Mouse (Mus musculus) forebrain, embryonic 11.5 days (tissue): ENCODE data around the gene Tcf3. TPM values are rescaled to one million over a fixed set of nuclear protein-coding genes. Genes with fewer than 3 reads are reported as not detected.

Experiments used
- ATAC-seq: fragments of 200-750 bp; cut with Nextera tagmentation; replicated peaks from 2 replicates; pipeline ENCODE4 v1.8.0; 2017; ENCODE audit warnings: moderate TSS enrichment; ENCODE audit not compliant: low FRiP score
- DNase-seq: peaks from one replicate; pipeline ENCODE4 v3.0.0-alpha.2; 2017; ENCODE audit warnings: low spot score
- H3K27ac ChIP-seq: fragments of 300-500 bp; sonication (generic); 2 replicates; pipeline ENCODE4 v1.5.1; 2014; ENCODE audit warnings: low read depth, low read length
- H3K27me3 ChIP-seq: fragments of 300-500 bp; sonication (generic); 2 replicates; pipeline ENCODE4 v1.6.1; 2014; ENCODE audit warnings: mild to moderate bottlenecking, low read length, mixed read lengths; ENCODE audit not compliant: control insufficient read depth, insufficient read depth
- H3K36me3 ChIP-seq: fragments of 300-500 bp; sonication (generic); 2 replicates; pipeline ENCODE4 v1.6.1; 2014; ENCODE audit warnings: mild to moderate bottlenecking, low read length, moderate library complexity, mixed read lengths; ENCODE audit not compliant: control insufficient read depth, insufficient read depth
- H3K4me1 ChIP-seq: fragments of 300-500 bp; sonication (generic); replicated peaks from 2 replicates; pipeline ENCODE4 v1.6.1; 2014; ENCODE audit warnings: low read length, mixed read lengths; ENCODE audit not compliant: control insufficient read depth, insufficient read depth
- H3K4me2 ChIP-seq: fragments of 300-500 bp; sonication (generic); 2 replicates; pipeline ENCODE4 v1.6.1; 2014; ENCODE audit warnings: low read depth, mild to moderate bottlenecking, low read length, moderate library complexity, mixed read lengths; ENCODE audit not compliant: severe bottlenecking
- H3K4me3 ChIP-seq: fragments of 300-500 bp; sonication (generic); 2 replicates; pipeline ENCODE4 v1.5.1; 2014; ENCODE audit warnings: low read depth, low read length
- H3K9ac ChIP-seq: fragments of 300-500 bp; sonication (generic); 2 replicates; pipeline ENCODE4 v1.6.1; 2014; ENCODE audit warnings: low read length
- H3K9me3 ChIP-seq: fragments of 300-500 bp; sonication (generic); 2 replicates; pipeline ENCODE4 v1.6.1; 2016; ENCODE audit warnings: low read length, mixed read lengths; ENCODE audit not compliant: control insufficient read depth
- WGBS: fragments of 180-500 bp; shearing (Covaris S2); extraction: QIAGEN DNeasy Blood & Tissue Kit; methylation state at CpG from one replicate; pipeline ENCODE4 v1.1.7; 2014; 5-methylcytosine and 5-hydroxymethylcytosine counted together
- polyA plus RNA-seq: library from polyadenylated mRNA; unstranded; fragments of >200 nt; fragmentation: Nextera tagmentation; extraction: Ambion mirVana; gene quantifications from 2 replicates; pipeline ENCODE4 v1.2.1, GENCODE M21; 2014

Tcf3 gene
- polyA plus RNA-seq, 1 experiment from 2014 or later: 237 TPM

GRCm38 (mm10) chr10:80443575-80444278, 10.3 kb upstream of the Tcf3 start:
- H3K4me1 ChIP-seq: no peaks in the 10 kb centered on the region
- no peak for DNase-seq
- H3K4me2 ChIP-seq: no peak overlapping the region
- no peaks in the 10 kb centered on the region for H3K9me3 ChIP-seq
- no peak overlapping the region for H3K9ac ChIP-seq
- peaks cover 2% of the 10 kb centered on the region; the same call in 1 of the 2 replicates for H3K27me3 ChIP-seq
- no peak overlapping the region for H3K27ac ChIP-seq
- ATAC-seq: no peak
- WGBS: 87% methylated on average over 7 of the region's 8 CpGs
- H3K4me3 ChIP-seq: no peak overlapping the region
- H3K36me3 ChIP-seq: no peaks in the 10 kb centered on the region

- Histone ChIP-seq H3K9me3 (no peaks in the 10 kb centered on the region), H3K4me3 (no peak overlapping the region), H3K9ac (no peak overlapping the region), H3K4me1 (no peaks in the 10 kb centered on the region), H3K36me3 (no peaks in the 10 kb centered on the region), H3K4me2 (no peak overlapping the region), H3K27me3 (peaks cover 2% of the 10 kb centered on the region; the same call in 1 of the 2 replicates), H3K27ac (no peak overlapping the region)
- WGBS: 58% methylated on average over 2 of the region's 2 CpGs
- ATAC-seq (no peak), DNase-seq (no peak)
These were observed 9.5 kb upstream of the Tcf3 start for GRCm38 (mm10) chr10:80442989-80443388.

GRCm38 (mm10) chr10:80441598-80441997, 8.2 kb upstream of the Tcf3 start:
- H3K36me3 ChIP-seq: no peaks in the 10 kb centered on the region
- H3K27ac ChIP-seq: no peak overlapping the region
- DNase-seq (no peak), ATAC-seq (no peak)
- no peaks in the 10 kb centered on the region for H3K4me1 ChIP-seq
- no peak overlapping the region for H3K4me2 ChIP-seq
- no peaks in the 10 kb centered on the region for H3K9me3 ChIP-seq
- H3K27me3 ChIP-seq: peaks cover 2% of the 10 kb centered on the region; the same call in 1 of the 2 replicates
- 70% methylated on average over 8 of the region's 8 CpGs for WGBS
- no peak overlapping the region for H3K9ac ChIP-seq
- no peak overlapping the region for H3K4me3 ChIP-seq

GRCm38 (mm10) chr10:80440031-80440430, 6.6 kb upstream of the Tcf3 start:
- Histone ChIP-seq H3K27ac (no peak overlapping the region), H3K4me2 (no peak overlapping the region), H3K36me3 (no peaks in the 10 kb centered on the region), H3K9me3 (no peaks in the 10 kb centered on the region), H3K4me1 (no peaks in the 10 kb centered on the region), H3K4me3 (no peak overlapping the region), H3K9ac (no peak overlapping the region), H3K27me3 (no peaks in the 10 kb centered on the region)
- DNase-seq: no peak
- ATAC-seq: no peak

- H3K9ac ChIP-seq: no peak overlapping the region
- no peak for ATAC-seq
These were observed 4.5 kb upstream of the Tcf3 start for GRCm38 (mm10) chr10:80437973-80438372.

GRCm38 (mm10) chr10:80436276-80436675, 2.8 kb upstream of the Tcf3 start:
- 15% methylated on average over 9 of the region's 9 CpGs for WGBS
- peaks cover 7% of the 10 kb centered on the region; the same call in 1 of the 2 replicates for H3K4me1 ChIP-seq
- no peak overlapping the region for H3K9ac ChIP-seq
- no peak for ATAC-seq
- no peak overlapping the region for H3K4me3 ChIP-seq
- no peak overlapping the region for H3K4me2 ChIP-seq
- H3K36me3 ChIP-seq: no peaks in the 10 kb centered on the region
- no peaks in the 10 kb centered on the region for H3K9me3 ChIP-seq
- DNase-seq: no peak
- H3K27me3 ChIP-seq: no peaks in the 10 kb centered on the region
- H3K27ac ChIP-seq: no peak overlapping the region

More at GRCm38 (mm10) chr10:80437973-80438372, 4.5 kb upstream of the Tcf3 start:
- no peaks in the 10 kb centered on the region for H3K27me3 ChIP-seq
- H3K27ac ChIP-seq: no peak overlapping the region
- no peaks in the 10 kb centered on the region for H3K9me3 ChIP-seq
- no peaks in the 10 kb centered on the region for H3K4me1 ChIP-seq
- DNase-seq: no peak
- WGBS: 71% methylated on average over 4 of the region's 4 CpGs
- no peak overlapping the region for H3K4me2 ChIP-seq
- no peaks in the 10 kb centered on the region for H3K36me3 ChIP-seq
- H3K4me3 ChIP-seq: no peak overlapping the region

GRCm38 (mm10) chr10:80435764-80436163, 2.3 kb upstream of the Tcf3 start:
- Histone ChIP-seq H3K4me3 (no peak overlapping the region), H3K36me3 (no peaks in the 10 kb centered on the region), H3K27me3 (no peaks in the 10 kb centered on the region), H3K9me3 (no peaks in the 10 kb centered on the region), H3K4me2 (no peak overlapping the region), H3K27ac (no peak overlapping the region), H3K4me1 (peaks cover 10% of the 10 kb centered on the region; the same call in 1 of the 2 replicates), H3K9ac (no peak overlapping the region)
- no peak for ATAC-seq
- no peak for DNase-seq
- WGBS: 39% methylated on average over 7 of the region's 7 CpGs

- no peak overlapping the region for H3K4me2 ChIP-seq
- no peak for ATAC-seq
- H3K9me3 ChIP-seq: no peaks in the 10 kb centered on the region
- WGBS: 66% methylated on average over 3 of the region's 3 CpGs
- DNase-seq: no peak
- H3K9ac ChIP-seq: no peak overlapping the region
- H3K27me3 ChIP-seq: no peaks in the 10 kb centered on the region
- H3K36me3 ChIP-seq: peaks cover 8% of the 10 kb centered on the region
- no peak overlapping the region for H3K27ac ChIP-seq
- peaks cover 13% of the 10 kb centered on the region; the same call in 1 of the 2 replicates for H3K4me1 ChIP-seq
- no peak overlapping the region for H3K4me3 ChIP-seq
These were observed 1.4 kb upstream of the Tcf3 start for GRCm38 (mm10) chr10:80434823-80435222.

- peak overlapping the region; percentile 29; the same call in 1 of the 2 replicates for H3K9ac ChIP-seq
- H3K36me3 ChIP-seq: peaks cover 10% of the 10 kb centered on the region
- no peaks in the 10 kb centered on the region for H3K27me3 ChIP-seq
- ATAC-seq: no peak
- peaks cover 13% of the 10 kb centered on the region; the same call in 1 of the 2 replicates for H3K4me1 ChIP-seq
- WGBS: 10% methylated on average over 8 of the region's 8 CpGs
- H3K4me3 ChIP-seq: peak overlapping the region; percentile 98; the same call in 1 of the 2 replicates
- peak overlapping the region; percentile 15; the same call in 1 of the 2 replicates for H3K4me2 ChIP-seq
- no peaks in the 10 kb centered on the region for H3K9me3 ChIP-seq
- no peak for DNase-seq
- H3K27ac ChIP-seq: no peak overlapping the region
These were observed 766 bp upstream of the Tcf3 start for GRCm38 (mm10) chr10:80434233-80434592.
